Mouse (Mus musculus): Measurements from ENCODE around the gene Lrch4. TPM values are rescaled to one million over a fixed set of nuclear protein-coding genes. Genes with fewer than 3 reads are reported as not detected.

Lrch4 gene
- total RNA-seq, 2 experiments from 2014 or later: 18.9 to 24.2 TPM

- no peak for DNase-seq (ENCODE audit: low spot score in 2 of 2)
Observed at GRCm38 (mm10) chr5:137649669-137650571, 21.0 kb downstream of the Lrch4 start.

- DNase-seq (ENCODE audit: low spot score in 2 of 2): peak in 1 of 2 experiments; percentile 75
Observed at GRCm38 (mm10) chr5:137652474-137652873, 23.6 kb downstream of the Lrch4 start.

- no peak for DNase-seq (ENCODE audit: low spot score in 2 of 2)
Observed at GRCm38 (mm10) chr5:137653366-137653765, 24.4 kb downstream of the Lrch4 start.

GRCm38 (mm10) chr5:137654746-137655145 lies 25.8 kb downstream of the Lrch4 start:
- DNase-seq (ENCODE audit: low spot score in 2 of 2): no peak

- peak; percentile 73 to 88 for DNase-seq (ENCODE audit: low spot score in 2 of 2)
Observed at GRCm38 (mm10) chr5:137656977-137657376, 28.1 kb downstream of the Lrch4 start.

- DNase-seq (ENCODE audit: low spot score in 2 of 2): no peak
Observed at GRCm38 (mm10) chr5:137660064-137660688, 31.3 kb downstream of the Lrch4 start.

- DNase-seq (ENCODE audit: low spot score in 2 of 2): no peak
Observed at GRCm38 (mm10) chr5:137663057-137663456, 34.1 kb downstream of the Lrch4 start.

- DNase-seq (ENCODE audit: low spot score in 2 of 2): no peak
Observed at GRCm38 (mm10) chr5:137668971-137669370, 40.0 kb downstream of the Lrch4 start.

- no peak for DNase-seq (ENCODE audit: low spot score in 2 of 2)
Observed at GRCm38 (mm10) chr5:137670240-137670639, 41.3 kb downstream of the Lrch4 start.

- peak in 1 of 2 experiments; percentile 42 for DNase-seq (ENCODE audit: low spot score in 2 of 2)
Observed at GRCm38 (mm10) chr5:137671443-137672240, 42.7 kb downstream of the Lrch4 start.

- DNase-seq (ENCODE audit: low spot score in 2 of 2): peak in 1 of 2 experiments; percentile 5
Observed at GRCm38 (mm10) chr5:137672361-137672760, 43.4 kb downstream of the Lrch4 start.

- no peak for DNase-seq (ENCODE audit: low spot score in 2 of 2)
Observed at GRCm38 (mm10) chr5:137673015-137673414, 44.1 kb downstream of the Lrch4 start.

GRCm38 (mm10) chr5:137674786-137675185 lies 45.9 kb downstream of the Lrch4 start:
- DNase-seq (ENCODE audit: low spot score in 2 of 2): no peak

- DNase-seq (ENCODE audit: low spot score in 2 of 2): peak in 1 of 2 experiments; percentile 59
Observed at GRCm38 (mm10) chr5:137677859-137678258, 48.9 kb downstream of the Lrch4 start.

- DNase-seq (ENCODE audit: low spot score in 2 of 2): no peak
Observed at GRCm38 (mm10) chr5:137678736-137679135, 49.8 kb downstream of the Lrch4 start.

GRCm38 (mm10) chr5:137679726-137680125 lies 50.8 kb downstream of the Lrch4 start:
- no peak for DNase-seq (ENCODE audit: low spot score in 2 of 2)

- peak in 1 of 2 experiments; percentile 67 for DNase-seq (ENCODE audit: low spot score in 2 of 2)
Observed at GRCm38 (mm10) chr5:137682526-137682925, 53.6 kb downstream of the Lrch4 start.

- peak in 1 of 2 experiments; percentile 39 for DNase-seq (ENCODE audit: low spot score in 2 of 2)
Observed at GRCm38 (mm10) chr5:137683388-137684293, 54.7 kb downstream of the Lrch4 start.

- peak; percentile 99 to 100 for DNase-seq (ENCODE audit: low spot score in 2 of 2)
Observed at GRCm38 (mm10) chr5:137684294-137685123, 55.6 kb downstream of the Lrch4 start, which contains the start of gene Agfg2. Gene Agfg2, minus strand, starts transcription at chr5:137684726.
